Mouse (Mus musculus) kidney, embryonic 14.5 days (tissue): Measurements from ENCODE around the gene Lmod3. TPM values are rescaled to one million over a fixed set of nuclear protein-coding genes. Genes with fewer than 3 reads are reported as not detected.
"Not testable (repeated sequence)": the region's sequence is repeated elsewhere in the genome, so short reads cannot be mapped to it uniquely, and the experiment has no call there.

Experiments
- ATAC-seq: fragments of 200-750 bp; cut with Nextera tagmentation; 2 replicates; pipeline ENCODE4 v1.8.0; 2017; ENCODE audit warnings: moderate number of reproducible peaks, mild to moderate bottlenecking, moderate TSS enrichment, moderate library complexity; ENCODE audit not compliant: low FRiP score, low TSS enrichment
- H3K27ac ChIP-seq: fragments of 300-500 bp; sonication (generic); 2 replicates; pipeline ENCODE4 v1.5.1; 2014; ENCODE audit warnings: low read depth, mild to moderate bottlenecking, low read length, moderate library complexity, mixed read lengths
- H3K27me3 ChIP-seq: fragments of 300-500 bp; sonication (generic); 2 replicates; pipeline ENCODE4 v1.6.1; 2014; ENCODE audit warnings: mild to moderate bottlenecking, low read length; ENCODE audit not compliant: control insufficient read depth, insufficient read depth
- H3K36me3 ChIP-seq: fragments of 300-500 bp; sonication (generic); 2 replicates; pipeline ENCODE4 v1.6.1; 2014; ENCODE audit warnings: low read length, mixed read lengths; ENCODE audit not compliant: control insufficient read depth, insufficient read depth
- H3K4me1 ChIP-seq: fragments of 300-500 bp; sonication (generic); 2 replicates; pipeline ENCODE4 v1.6.1; 2014; ENCODE audit warnings: low read length, mixed read lengths; ENCODE audit not compliant: control insufficient read depth, insufficient read depth
- H3K4me2 ChIP-seq: fragments of 300-500 bp; sonication (generic); replicated peaks from 2 replicates; pipeline ENCODE4 v1.6.1; 2014; ENCODE audit warnings: low read depth, mild to moderate bottlenecking, low read length
- H3K4me3 ChIP-seq: fragments of 300-500 bp; sonication (generic); 2 replicates; pipeline ENCODE4 v1.5.1; 2014; ENCODE audit warnings: mild to moderate bottlenecking, low read length
- H3K9ac ChIP-seq: fragments of 300-500 bp; sonication (generic); 2 replicates; pipeline ENCODE4 v1.6.1; 2014; ENCODE audit warnings: low read depth, mild to moderate bottlenecking, low read length, moderate library complexity
- H3K9me3 ChIP-seq: fragments of 300-500 bp; sonication (generic); 2 replicates; pipeline ENCODE4 v1.6.1; 2016; ENCODE audit warnings: low read length; ENCODE audit not compliant: control insufficient read depth
- WGBS: fragments of 180-500 bp; shearing (Covaris S2); extraction: QIAGEN DNeasy Blood & Tissue Kit; methylation state at CpG from one replicate; pipeline ENCODE4 v1.1.7; 2014; 5-methylcytosine and 5-hydroxymethylcytosine counted together
- polyA plus RNA-seq: library from polyadenylated mRNA; unstranded; fragments of >200 nt; fragmentation: Nextera tagmentation; extraction: Ambion mirVana; gene quantifications from 2 replicates; pipeline ENCODE4 v1.2.1, GENCODE M21; 2014

Lmod3 gene
- polyA plus RNA-seq, 1 experiment from 2014 or later = not detected

GRCm38 (mm10) chr6:97266661-97267060 lies 14.1 kb upstream of the Lmod3 start:
- H3K4me1 ChIP-seq = no peaks in the 10 kb centered on the region
- H3K36me3 ChIP-seq = no peaks in the 10 kb centered on the region
- no peak for ATAC-seq
- no peak overlapping the region for H3K9ac ChIP-seq
- no peak overlapping the region for H3K27ac ChIP-seq
- no peak overlapping the region for H3K4me3 ChIP-seq
- WGBS = 63% methylated on average over 4 of the region's 4 CpGs
- no peaks in the 10 kb centered on the region for H3K27me3 ChIP-seq
- H3K4me2 ChIP-seq = no peak overlapping the region
- no peaks in the 10 kb centered on the region for H3K9me3 ChIP-seq

GRCm38 (mm10) chr6:97265705-97266104 lies 13.1 kb upstream of the Lmod3 start:
- WGBS = 70% methylated on average over 3 of the region's 3 CpGs
- Histone ChIP-seq H3K36me3 (no peaks in the 10 kb centered on the region), H3K4me2 (no peak overlapping the region), H3K9ac (no peak overlapping the region), H3K4me1 (no peaks in the 10 kb centered on the region), H3K9me3 (no peaks in the 10 kb centered on the region), H3K4me3 (no peak overlapping the region), H3K27ac (no peak overlapping the region), H3K27me3 (no peaks in the 10 kb centered on the region)
- no peak for ATAC-seq

GRCm38 (mm10) chr6:97265240-97265639 lies 12.7 kb upstream of the Lmod3 start:
- Histone ChIP-seq H3K4me2 (no peak overlapping the region), H3K4me1 (no peaks in the 10 kb centered on the region), H3K9me3 (no peaks in the 10 kb centered on the region), H3K36me3 (no peaks in the 10 kb centered on the region), H3K27ac (no peak overlapping the region), H3K9ac (no peak overlapping the region), H3K27me3 (no peaks in the 10 kb centered on the region), H3K4me3 (no peak overlapping the region)
- no peak for ATAC-seq
- 50% methylated on average over 8 of the region's 8 CpGs for WGBS

GRCm38 (mm10) chr6:97263750-97264149 lies 11.2 kb upstream of the Lmod3 start:
- not testable (repeated sequence) for H3K4me2 ChIP-seq, H3K9me3 ChIP-seq, H3K36me3 ChIP-seq, H3K9ac ChIP-seq, H3K27ac ChIP-seq, ATAC-seq, H3K4me1 ChIP-seq, H3K27me3 ChIP-seq, H3K4me3 ChIP-seq

- Histone ChIP-seq H3K9ac (no peak overlapping the region), H3K27me3 (no peaks in the 10 kb centered on the region), H3K36me3 (no peaks in the 10 kb centered on the region), H3K4me3 (no peak overlapping the region), H3K9me3 (no peaks in the 10 kb centered on the region), H3K27ac (no peak overlapping the region), H3K4me1 (no peaks in the 10 kb centered on the region), H3K4me2 (no peak overlapping the region)
- WGBS = 33% methylated on average over 4 of the region's 4 CpGs
- ATAC-seq = no peak
Observed at GRCm38 (mm10) chr6:97262229-97262628, 9.7 kb upstream of the Lmod3 start.

GRCm38 (mm10) chr6:97259926-97260325 lies 7.4 kb upstream of the Lmod3 start:
- H3K9ac ChIP-seq, H3K4me2 ChIP-seq, H3K4me1 ChIP-seq, H3K4me3 ChIP-seq, H3K9me3 ChIP-seq, H3K36me3 ChIP-seq, H3K27ac ChIP-seq, H3K27me3 ChIP-seq, ATAC-seq: not testable (repeated sequence)
- 95% methylated on average over 2 of the region's 2 CpGs for WGBS

GRCm38 (mm10) chr6:97258489-97258888 lies 5.9 kb upstream of the Lmod3 start:
- H3K27me3 ChIP-seq = no peaks in the 10 kb centered on the region
- H3K9me3 ChIP-seq = no peaks in the 10 kb centered on the region
- no peak overlapping the region for H3K4me3 ChIP-seq
- 95% methylated on average over 1 of the region's 1 CpGs for WGBS
- H3K9ac ChIP-seq = no peak overlapping the region
- H3K4me1 ChIP-seq = no peaks in the 10 kb centered on the region
- no peak overlapping the region for H3K4me2 ChIP-seq
- ATAC-seq = no peak
- no peak overlapping the region for H3K27ac ChIP-seq
- H3K36me3 ChIP-seq = no peaks in the 10 kb centered on the region

GRCm38 (mm10) chr6:97252086-97252485 lies 473 bp downstream of the Lmod3 start:
- H3K4me2 ChIP-seq = no peak overlapping the region
- H3K9ac ChIP-seq = no peak overlapping the region
- ATAC-seq = no peak
- H3K27me3 ChIP-seq = no peaks in the 10 kb centered on the region
- H3K9me3 ChIP-seq = no peaks in the 10 kb centered on the region
- no peaks in the 10 kb centered on the region for H3K4me1 ChIP-seq
- H3K27ac ChIP-seq = no peak overlapping the region
- H3K36me3 ChIP-seq = no peaks in the 10 kb centered on the region
- H3K4me3 ChIP-seq = no peak overlapping the region
- 60% methylated on average over 5 of the region's 5 CpGs for WGBS

GRCm38 (mm10) chr6:97250966-97251365 lies 1.6 kb downstream of the Lmod3 start:
- Histone ChIP-seq H3K4me1 (no peaks in the 10 kb centered on the region), H3K4me2 (no peak overlapping the region), H3K4me3 (no peak overlapping the region), H3K9me3 (no peaks in the 10 kb centered on the region), H3K27ac (no peak overlapping the region), H3K9ac (no peak overlapping the region), H3K27me3 (no peaks in the 10 kb centered on the region), H3K36me3 (no peaks in the 10 kb centered on the region)
- 44% methylated on average over 6 of the region's 6 CpGs for WGBS
- ATAC-seq = no peak

- Histone ChIP-seq H3K9me3 (no peaks in the 10 kb centered on the region), H3K27ac (no peak overlapping the region), H3K9ac (no peak overlapping the region), H3K27me3 (no peaks in the 10 kb centered on the region), H3K4me2 (no peak overlapping the region), H3K36me3 (no peaks in the 10 kb centered on the region), H3K4me3 (no peak overlapping the region), H3K4me1 (no peaks in the 10 kb centered on the region)
- no peak for ATAC-seq
Observed at GRCm38 (mm10) chr6:97245200-97245599, 7.4 kb downstream of the Lmod3 start.
